Mouse (Mus musculus) embryonic fibroblast, embryonic 13.5 days (primary cell): Measurements from ENCODE around the gene Stum. TPM values are rescaled to one million over a fixed set of nuclear protein-coding genes. Genes with fewer than 3 reads are reported as not detected.

Source experiments
- H3K27ac ChIP-seq: 2 replicates; pipeline ENCODE4 v1.5.1; 2012; ENCODE audit warnings: low read length, control low read depth, inconsistent platforms; ENCODE audit not compliant: insufficient read depth
- H3K4me1 ChIP-seq: 2 replicates; pipeline ENCODE4 v1.6.1; 2011; ENCODE audit warnings: low read length; ENCODE audit not compliant: control insufficient read depth, insufficient read depth
- H3K4me3 ChIP-seq: 2 replicates; pipeline ENCODE4 v1.5.1; 2011; ENCODE audit warnings: mild to moderate bottlenecking, control low read depth, low read length; ENCODE audit not compliant: insufficient read depth
- CTCF ChIP-seq: IDR thresholded peaks from 2 replicates; pipeline ENCODE4 v1.5.1; 2011; ENCODE audit warnings: mild to moderate bottlenecking, control low read depth, low read length, moderate library complexity, borderline replicate concordance; ENCODE audit not compliant: insufficient read depth
- POLR2A ChIP-seq: IDR thresholded peaks from 2 replicates; pipeline ENCODE4 v1.6.1; 2011; ENCODE audit warnings: low read depth, mild to moderate bottlenecking, control low read depth, low read length, moderate library complexity
- polyA plus RNA-seq: library from polyadenylated mRNA; stranded (reverse); fragments of >200 nt; gene quantifications from 2 replicates; pipeline ENCODE4 v1.2.4, GENCODE M21; 2011; ENCODE audit warnings: low read depth; ENCODE audit not compliant: missing spikeins, insufficient read length

Gene Stum
- polyA plus RNA-seq, 1 experiment: not detected

- Histone ChIP-seq H3K27ac (no peak overlapping the region), H3K4me3 (no peak overlapping the region), H3K4me1 (no peaks in the 10 kb centered on the region)
- TF ChIP-seq POLR2A (no peak), CTCF (peak; percentile 97)
These were observed 49.3 kb downstream of the Stum start for GRCm38 (mm10) chr1:180433796-180434566.

GRCm38 (mm10) chr1:180433098-180433538, 50.2 kb downstream of the Stum start:
- Histone ChIP-seq H3K4me3 (no peak overlapping the region), H3K4me1 (0 out of 2 replicates have a peak, but pooled peaks cover under 1% of the 10 kb centered on the region), H3K27ac (no peak overlapping the region)
- no peak for TF ChIP-seq CTCF

GRCm38 (mm10) chr1:180431833-180432232, 51.5 kb downstream of the Stum start:
- H3K4me3 ChIP-seq: no peak overlapping the region
- H3K27ac ChIP-seq: no peak overlapping the region
- TF ChIP-seq CTCF: no peak
- TF ChIP-seq POLR2A: no peak
- H3K4me1 ChIP-seq: peaks cover 5% of the 10 kb centered on the region; the same call in 1 of the 2 replicates

GRCm38 (mm10) chr1:180429819-180430218, 53.5 kb downstream of the Stum start:
- Histone ChIP-seq H3K4me1 (peaks cover 5% of the 10 kb centered on the region; the same call in 1 of the 2 replicates), H3K27ac (no peak overlapping the region), H3K4me3 (no peak overlapping the region)
- TF ChIP-seq POLR2A: no peak
- no peak for TF ChIP-seq CTCF

- H3K4me1 ChIP-seq: peaks cover 5% of the 10 kb centered on the region; the same call in 1 of the 2 replicates
- no peak overlapping the region for H3K27ac ChIP-seq
- TF ChIP-seq CTCF (no peak), POLR2A (no peak)
- no peak overlapping the region for H3K4me3 ChIP-seq
These were observed 54.4 kb downstream of the Stum start for GRCm38 (mm10) chr1:180428871-180429270.

- no peak overlapping the region for H3K27ac ChIP-seq
- no peak overlapping the region for H3K4me3 ChIP-seq
- peak; percentile 72; the same call in 1 of the 2 replicates for TF ChIP-seq CTCF
- no peak for TF ChIP-seq POLR2A
- H3K4me1 ChIP-seq: peaks cover 5% of the 10 kb centered on the region; the same call in 1 of the 2 replicates
These were observed 55.1 kb downstream of the Stum start for GRCm38 (mm10) chr1:180428101-180428712.

- Histone ChIP-seq H3K4me1 (peaks cover 5% of the 10 kb centered on the region; the same call in 1 of the 2 replicates), H3K27ac (no peak overlapping the region), H3K4me3 (no peak overlapping the region)
- TF ChIP-seq POLR2A: no peak
- TF ChIP-seq CTCF: no peak
These were observed 55.6 kb downstream of the Stum start for GRCm38 (mm10) chr1:180427685-180428084.

- TF ChIP-seq POLR2A: no peak
- no peak for TF ChIP-seq CTCF
- H3K4me1 ChIP-seq: peaks cover 5% of the 10 kb centered on the region; the same call in 1 of the 2 replicates
- no peak overlapping the region for H3K4me3 ChIP-seq
- no peak overlapping the region for H3K27ac ChIP-seq
These were observed 56.9 kb downstream of the Stum start for GRCm38 (mm10) chr1:180426405-180426804.

GRCm38 (mm10) chr1:180423931-180424330, 59.4 kb downstream of the Stum start:
- TF ChIP-seq POLR2A (no peak), CTCF (no peak)
- H3K4me3 ChIP-seq: no peak overlapping the region
- no peak overlapping the region for H3K27ac ChIP-seq
- H3K4me1 ChIP-seq: peaks cover 5% of the 10 kb centered on the region; the same call in 1 of the 2 replicates
